Mouse (Mus musculus) ovary, postnatal 36 days (tissue): ENCODE results near the gene Ppp1r9a.

Experiments used
- DNase-seq: peaks from one replicate; pipeline ENCODE4 v3.0.0; 2022; ENCODE audit warnings: low spot score, mixed read lengths

The Ppp1r9a gene

GRCm38 (mm10) chr6:5159385-5159791, 256.7 kb downstream of the Ppp1r9a start:
- no peak for DNase-seq

DNA sequence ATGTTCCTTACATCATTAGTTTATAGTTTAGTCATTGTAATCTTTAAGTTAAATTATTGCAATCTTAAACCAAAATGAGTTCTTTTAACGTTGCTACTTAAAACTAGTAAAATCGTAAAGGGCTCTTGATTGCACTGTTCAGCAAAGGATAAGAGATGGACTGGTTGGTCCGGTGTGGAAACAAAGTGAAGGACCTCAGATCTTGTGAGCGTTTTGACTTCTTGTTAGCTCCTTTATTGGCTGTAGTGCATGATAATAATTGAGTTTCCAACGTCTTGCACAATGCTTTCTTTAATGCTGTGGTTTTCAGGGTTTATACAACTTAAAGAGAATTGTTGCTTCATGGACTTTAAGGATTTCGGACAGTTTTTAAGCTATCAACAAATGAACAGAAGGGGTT, 259.3 kb downstream of the Ppp1r9a start:
- DNase-seq: no peak

- DNase-seq: no peak
These were observed 260.9 kb downstream of the Ppp1r9a start for GRCm38 (mm10) chr6:5163507-5164144.

DNA sequence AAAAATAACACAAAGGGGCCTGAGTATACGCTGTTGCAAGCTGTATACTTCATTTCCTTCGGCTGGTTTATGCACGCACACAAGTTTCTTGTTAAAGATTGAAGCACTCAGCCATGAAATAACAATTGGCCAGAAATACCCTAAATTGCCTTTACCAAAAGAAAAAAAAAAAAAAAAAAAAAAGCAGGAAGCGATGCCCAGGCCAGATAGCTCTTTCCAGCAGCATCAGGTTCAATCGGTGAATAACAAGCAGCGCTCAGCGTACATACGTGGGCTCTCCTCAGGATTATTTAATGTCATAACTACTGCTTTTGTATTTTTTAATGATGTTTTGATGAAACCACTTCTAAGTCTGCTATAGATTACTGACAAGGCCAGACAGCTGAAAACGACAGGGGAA, 262.1 kb downstream of the Ppp1r9a start:
- no peak for DNase-seq

DNA sequence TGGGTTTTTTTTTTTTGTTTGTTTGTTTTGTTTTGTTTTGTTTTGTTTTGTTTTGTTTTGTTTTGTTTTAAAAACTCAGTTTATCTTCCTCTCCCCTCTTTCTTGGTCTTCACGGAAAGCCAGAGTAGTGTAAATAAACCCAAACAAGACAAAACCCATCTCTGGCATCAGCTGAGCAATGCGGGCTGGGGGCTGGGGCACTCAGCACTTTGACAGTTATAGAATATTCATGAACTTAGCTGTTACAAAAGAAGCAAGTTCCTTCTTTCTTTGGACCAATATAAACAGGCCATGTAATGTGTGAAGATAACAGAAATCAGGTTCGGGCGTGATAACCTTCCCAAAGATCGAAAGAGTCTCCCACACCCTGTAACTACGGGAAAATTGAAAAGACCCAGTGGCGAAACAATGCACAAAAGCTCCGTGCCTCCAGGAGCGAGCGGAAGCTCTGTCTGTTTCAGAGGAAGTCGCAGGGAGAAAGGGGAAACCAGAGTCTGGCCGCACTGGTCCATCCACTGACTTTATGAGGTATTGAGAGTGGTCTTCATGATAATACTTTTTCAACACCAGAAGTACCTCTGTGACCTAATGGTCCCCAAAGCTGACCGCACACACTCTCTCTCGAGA, 264.4 kb downstream of the Ppp1r9a start:
- DNase-seq: no peak

DNA sequence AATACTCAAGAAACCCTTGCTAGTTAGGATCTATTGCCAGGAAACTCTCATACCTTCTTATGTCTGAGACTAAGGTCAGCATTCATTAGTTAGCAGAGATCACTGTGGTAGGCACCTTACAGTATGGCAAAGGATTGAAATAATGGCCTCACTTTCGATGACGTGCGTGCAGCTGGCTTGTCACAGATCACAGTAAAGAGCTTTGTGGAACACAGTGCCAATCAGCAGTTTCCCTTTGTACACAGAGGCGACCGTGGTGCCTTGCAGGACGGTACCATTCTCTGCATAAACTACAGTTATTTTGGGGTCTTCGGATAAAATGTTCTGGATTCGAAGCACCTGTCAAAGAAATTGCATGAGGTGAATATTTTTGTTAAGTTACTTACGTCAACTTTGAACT, 265.4 kb downstream of the Ppp1r9a start:
- no peak for DNase-seq

GRCm38 (mm10) chr6:5171418-5171817, 268.7 kb downstream of the Ppp1r9a start:
- DNase-seq: no peak

GRCm38 (mm10) chr6:5172571-5172970, 269.9 kb downstream of the Ppp1r9a start:
- DNase-seq: no peak

DNA sequence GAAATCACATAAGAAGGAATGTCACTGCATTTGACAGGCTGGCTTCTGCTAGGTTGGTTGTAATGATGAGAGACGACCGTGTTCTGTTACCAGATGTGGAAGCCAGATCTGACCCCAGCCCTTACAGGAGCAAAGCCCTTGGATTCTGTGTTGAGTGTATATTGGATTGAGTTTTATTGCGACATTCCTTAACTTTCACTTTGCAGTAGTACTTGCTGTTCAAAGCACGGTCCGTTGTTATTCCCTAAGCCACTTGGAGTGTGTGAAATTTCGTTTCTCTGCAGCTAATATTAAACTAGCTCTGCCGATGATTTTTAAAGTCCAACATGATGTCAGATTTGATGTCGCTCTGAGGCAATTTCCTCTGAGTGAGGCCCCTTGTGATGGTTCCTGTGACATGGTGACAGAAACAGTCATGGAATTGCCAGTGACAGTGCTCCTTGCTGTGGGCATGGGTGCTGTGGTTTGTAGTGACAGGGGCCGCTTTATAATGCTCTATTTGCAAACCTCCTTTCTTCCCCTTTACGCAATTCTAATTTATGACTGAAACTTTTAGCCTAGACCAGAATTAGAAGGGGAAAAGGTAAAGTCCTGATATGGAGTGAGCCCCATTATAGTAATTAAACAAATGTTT, 271.6 kb downstream of the Ppp1r9a start:
- no peak for DNase-seq

DNA sequence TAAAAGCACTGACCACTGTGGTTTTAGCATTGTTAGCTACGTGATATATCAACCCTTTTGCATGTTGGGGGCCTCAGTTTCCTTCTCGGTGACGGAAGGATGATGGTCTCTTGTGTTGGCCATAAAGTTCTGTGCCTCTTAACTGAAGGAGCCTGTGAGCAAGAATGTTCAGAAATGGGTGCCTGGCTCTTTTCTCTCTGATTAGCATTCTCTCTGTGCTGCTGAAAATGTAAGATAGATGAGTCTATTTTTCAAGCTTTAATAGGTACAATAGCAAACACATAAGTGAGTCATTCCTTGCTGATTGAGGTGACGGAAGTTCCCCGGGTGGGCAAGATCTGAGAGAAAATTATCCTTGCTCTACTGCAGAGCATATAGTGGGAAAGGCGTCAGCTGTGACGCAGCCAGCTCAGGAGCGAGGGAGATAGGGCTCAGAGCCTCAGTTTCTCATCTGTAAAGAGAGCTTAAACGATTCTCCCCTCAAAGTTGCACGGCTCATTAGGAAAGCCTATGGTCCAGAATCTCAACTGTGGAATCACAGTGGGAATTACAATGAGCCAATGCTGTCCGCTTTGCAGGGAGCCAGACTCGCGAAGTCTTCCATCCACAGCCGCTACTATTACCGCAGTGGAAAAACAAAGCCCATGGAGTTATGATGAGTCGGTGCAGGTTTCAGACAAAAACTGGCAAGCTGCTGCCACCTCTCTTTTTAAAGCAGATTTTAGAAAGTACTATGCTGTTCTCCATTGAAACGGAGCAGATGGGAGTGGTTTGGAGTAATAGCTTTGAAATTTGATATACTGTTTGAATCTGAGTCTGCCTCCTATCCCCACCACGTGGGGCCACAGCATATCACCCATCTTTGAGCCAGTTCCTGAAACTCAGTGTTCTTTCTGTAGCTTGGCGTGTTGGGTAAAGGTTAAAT, 275.5 kb downstream of the Ppp1r9a start:
- no peak for DNase-seq

- no peak for DNase-seq
These were observed 276.5 kb downstream of the Ppp1r9a start for GRCm38 (mm10) chr6:5179189-5179588.

DNA sequence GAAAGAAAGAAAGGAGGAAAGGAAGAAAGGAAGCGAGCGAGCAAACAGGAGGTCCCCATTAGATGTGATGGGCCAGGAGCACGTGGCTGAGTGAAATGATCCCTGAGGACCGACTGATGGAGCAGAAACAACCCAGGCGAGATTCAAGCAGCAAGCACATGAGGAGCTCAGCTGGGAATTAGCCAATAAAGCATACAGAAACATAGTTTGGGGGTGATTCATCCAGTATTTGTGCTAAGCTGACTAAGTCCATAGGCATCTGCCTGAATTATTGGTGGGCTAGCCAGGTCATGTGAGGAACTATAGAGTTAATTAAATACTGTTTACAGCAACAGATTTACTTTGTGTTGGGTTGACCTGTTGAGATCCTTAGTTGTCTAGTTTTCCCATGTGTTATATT, 277.9 kb downstream of the Ppp1r9a start:
- DNase-seq: no peak

- no peak for DNase-seq
These were observed 283.7 kb downstream of the Ppp1r9a start for GRCm38 (mm10) chr6:5186229-5186950.

DNA sequence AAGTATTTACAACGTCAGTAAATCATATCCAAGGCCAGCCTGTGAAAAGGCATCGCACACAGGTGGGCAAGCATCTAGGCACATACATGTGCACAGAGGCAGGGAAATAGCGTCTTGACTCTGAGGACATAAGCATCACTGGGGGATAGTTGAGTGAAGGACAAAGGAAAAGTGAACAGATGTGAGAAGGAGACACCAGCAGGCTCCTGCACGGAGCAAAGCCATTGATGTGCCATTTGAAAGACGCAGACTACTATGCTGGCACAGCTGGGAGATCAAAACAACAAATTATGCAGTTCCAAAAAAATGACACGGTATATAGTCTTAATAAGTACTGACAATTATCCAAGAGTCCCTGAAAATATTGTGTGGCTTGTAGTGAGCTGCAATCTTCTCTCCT, 284.9 kb downstream of the Ppp1r9a start:
- no peak for DNase-seq

DNA sequence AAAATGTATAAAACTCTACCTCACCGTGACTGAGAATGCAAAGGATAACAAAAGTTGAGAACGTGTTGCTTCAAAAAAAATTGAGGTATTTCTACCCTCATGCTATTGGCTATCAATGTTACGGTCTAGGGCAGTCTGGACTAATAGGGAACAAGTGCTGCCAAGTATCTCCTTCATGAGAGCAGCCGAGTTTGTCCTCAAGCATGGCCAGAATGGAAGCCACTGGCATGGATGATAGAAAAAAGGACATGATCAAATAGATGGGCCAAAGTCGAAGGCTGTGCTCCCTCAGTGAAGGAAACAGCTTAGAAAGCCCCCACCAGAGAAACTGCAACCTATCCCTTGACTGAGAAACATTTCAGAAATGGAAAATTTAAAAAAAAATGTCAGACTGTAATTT, 285.3 kb downstream of the Ppp1r9a start:
- no peak for DNase-seq

- no peak for DNase-seq
These were observed 286.2 kb downstream of the Ppp1r9a start for GRCm38 (mm10) chr6:5188938-5189337.

GRCm38 (mm10) chr6:5189507-5189906, 286.8 kb downstream of the Ppp1r9a start:
- DNase-seq: no peak

DNA sequence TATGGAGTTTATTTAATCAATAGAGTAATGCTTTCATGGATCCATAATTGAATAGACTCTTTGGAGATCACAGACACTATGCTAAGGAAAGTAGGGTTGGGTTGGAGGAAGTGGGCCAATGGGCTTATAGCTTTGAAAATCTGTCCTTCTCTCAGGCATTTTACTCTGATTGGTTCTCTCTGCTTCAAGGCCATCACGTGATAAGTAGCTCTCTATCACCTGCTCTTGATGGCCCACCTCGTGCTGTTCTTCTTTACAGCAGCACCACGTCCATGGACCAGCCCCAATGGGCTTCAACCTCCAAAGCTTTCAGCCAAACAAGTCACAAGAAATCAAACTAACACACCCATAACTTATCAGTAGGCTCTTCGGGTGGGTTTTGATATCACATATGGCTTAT, 288.0 kb downstream of the Ppp1r9a start:
- DNase-seq: no peak

GRCm38 (mm10) chr6:5193693-5194092, 291.0 kb downstream of the Ppp1r9a start, which contains the start of gene Pon1:
TSS of gene Pon1 (minus strand) at chr6:5193946.
- DNase-seq: no peak

- no peak for DNase-seq
These were observed 295.9 kb downstream of the Ppp1r9a start for GRCm38 (mm10) chr6:5198590-5198989.

- no peak for DNase-seq
These were observed 296.7 kb downstream of the Ppp1r9a start for GRCm38 (mm10) chr6:5199376-5199905.
